Mouse (Mus musculus): ENCODE data around the gene Kcnip1. TPM values are rescaled to one million over a fixed set of nuclear protein-coding genes. Genes with fewer than 3 reads are reported as not detected.
A peak's percentile ranks its signal among the peaks of the same experiment; 100 is the strongest.

Kcnip1 gene
- polyA plus RNA-seq, 1 experiment: 0.12 TPM

GRCm38 (mm10) chr11:34008702-34009101 is 15.8 kb upstream of the Kcnip1 start:
- Histone ChIP-seq H3K27me3 (ENCODE audit: control insufficient read depth, insufficient read depth, low read length) (no peaks in the 10 kb centered on the region), H3K4me1 (replicated peaks; ENCODE audit: control insufficient read depth, insufficient read depth, low read length) (peaks cover 34% of the 10 kb centered on the region), H3K4me3 (ENCODE audit: control insufficient read depth, insufficient read depth, low read length) (peak overlapping the region; percentile 55), H3K27ac (ENCODE audit: control insufficient read depth, insufficient read depth, low read length) (peak overlapping the region; percentile 99), H3K36me3 (ENCODE audit: control insufficient read depth, insufficient read depth, low read length) (no peaks in the 10 kb centered on the region)
- no peak for TF ChIP-seq POLR2A (IDR thresholded peaks at IDR 0.05; ENCODE audit: control insufficient read depth, extremely low read depth, insufficient read depth, low read length, poor library complexity)
- TF ChIP-seq CTCF (IDR thresholded peaks at IDR 0.05; ENCODE audit: borderline replicate concordance, control insufficient read depth, extremely low read depth, insufficient read depth, low read length, poor library complexity): no peak
- DNase-seq: peak; percentile 85
- 6% methylated on average over 9 of the region's 9 CpGs for WGBS

- DNase-seq: peak; percentile 64
- Histone ChIP-seq H3K4me3 (ENCODE audit: control insufficient read depth, insufficient read depth, low read length) (peak overlapping the region; percentile 55), H3K27me3 (ENCODE audit: control insufficient read depth, insufficient read depth, low read length) (no peaks in the 10 kb centered on the region), H3K27ac (ENCODE audit: control insufficient read depth, insufficient read depth, low read length) (peak overlapping the region; percentile 99), H3K36me3 (ENCODE audit: control insufficient read depth, insufficient read depth, low read length) (no peaks in the 10 kb centered on the region), H3K4me1 (replicated peaks; ENCODE audit: control insufficient read depth, insufficient read depth, low read length) (peaks cover 34% of the 10 kb centered on the region)
- 6% methylated on average over 11 of the region's 11 CpGs for WGBS
- TF ChIP-seq POLR2A (IDR thresholded peaks at IDR 0.05; ENCODE audit: control insufficient read depth, extremely low read depth, insufficient read depth, low read length, poor library complexity) (peak; percentile 34; the same call in 1 of the 2 replicates), CTCF (IDR thresholded peaks at IDR 0.05; ENCODE audit: borderline replicate concordance, control insufficient read depth, extremely low read depth, insufficient read depth, low read length, poor library complexity) (peak; percentile 27; the same call in 1 of the 2 replicates)
Measured at GRCm38 (mm10) chr11:34008214-34008613, 15.3 kb upstream of the Kcnip1 start.

- no peaks in the 10 kb centered on the region for H3K36me3 ChIP-seq (ENCODE audit: control insufficient read depth, insufficient read depth, low read length)
- TF ChIP-seq POLR2A (IDR thresholded peaks at IDR 0.05; ENCODE audit: control insufficient read depth, extremely low read depth, insufficient read depth, low read length, poor library complexity) (no peak), CTCF (IDR thresholded peaks at IDR 0.05; ENCODE audit: borderline replicate concordance, control insufficient read depth, extremely low read depth, insufficient read depth, low read length, poor library complexity) (no peak)
- H3K4me1 ChIP-seq (replicated peaks; ENCODE audit: control insufficient read depth, insufficient read depth, low read length): peaks cover 34% of the 10 kb centered on the region
- no peak overlapping the region for H3K4me3 ChIP-seq (ENCODE audit: control insufficient read depth, insufficient read depth, low read length)
- no peak overlapping the region for H3K27ac ChIP-seq (ENCODE audit: control insufficient read depth, insufficient read depth, low read length)
- DNase-seq: no peak
- 91% methylated on average over 2 of the region's 2 CpGs for WGBS
- H3K27me3 ChIP-seq (ENCODE audit: control insufficient read depth, insufficient read depth, low read length): no peaks in the 10 kb centered on the region
Measured at GRCm38 (mm10) chr11:34007616-34008015, 14.7 kb upstream of the Kcnip1 start.

DNA sequence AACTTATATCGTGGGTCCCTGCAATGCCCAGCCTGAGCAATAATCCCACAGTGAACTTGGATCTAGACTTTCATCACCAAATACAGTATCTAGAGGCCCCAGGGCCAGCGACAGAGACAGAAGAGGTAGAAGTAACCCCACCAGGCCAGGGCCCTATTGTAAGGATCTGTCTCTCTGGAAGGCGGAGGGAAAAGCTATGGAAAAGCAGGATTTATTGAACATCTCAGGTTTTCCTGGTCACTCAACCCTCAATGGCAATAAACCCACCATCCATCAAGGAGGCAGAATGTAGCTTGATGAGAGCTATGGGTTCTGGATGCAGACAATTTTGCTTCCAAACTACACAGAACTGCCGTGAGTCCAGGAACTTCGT is 9.6 kb upstream of the Kcnip1 start:
- no peak overlapping the region for H3K4me3 ChIP-seq (ENCODE audit: control insufficient read depth, insufficient read depth, low read length)
- no peak for TF ChIP-seq POLR2A (IDR thresholded peaks at IDR 0.05; ENCODE audit: control insufficient read depth, extremely low read depth, insufficient read depth, low read length, poor library complexity)
- TF ChIP-seq CTCF (IDR thresholded peaks at IDR 0.05; ENCODE audit: borderline replicate concordance, control insufficient read depth, extremely low read depth, insufficient read depth, low read length, poor library complexity): no peak
- DNase-seq: no peak
- no peaks in the 10 kb centered on the region for H3K27me3 ChIP-seq (ENCODE audit: control insufficient read depth, insufficient read depth, low read length)
- H3K36me3 ChIP-seq (ENCODE audit: control insufficient read depth, insufficient read depth, low read length): no peaks in the 10 kb centered on the region
- WGBS: 77% methylated on average over 5 of the region's 5 CpGs
- peaks cover 25% of the 10 kb centered on the region for H3K4me1 ChIP-seq (replicated peaks; ENCODE audit: control insufficient read depth, insufficient read depth, low read length)
- no peak overlapping the region for H3K27ac ChIP-seq (ENCODE audit: control insufficient read depth, insufficient read depth, low read length)

DNA sequence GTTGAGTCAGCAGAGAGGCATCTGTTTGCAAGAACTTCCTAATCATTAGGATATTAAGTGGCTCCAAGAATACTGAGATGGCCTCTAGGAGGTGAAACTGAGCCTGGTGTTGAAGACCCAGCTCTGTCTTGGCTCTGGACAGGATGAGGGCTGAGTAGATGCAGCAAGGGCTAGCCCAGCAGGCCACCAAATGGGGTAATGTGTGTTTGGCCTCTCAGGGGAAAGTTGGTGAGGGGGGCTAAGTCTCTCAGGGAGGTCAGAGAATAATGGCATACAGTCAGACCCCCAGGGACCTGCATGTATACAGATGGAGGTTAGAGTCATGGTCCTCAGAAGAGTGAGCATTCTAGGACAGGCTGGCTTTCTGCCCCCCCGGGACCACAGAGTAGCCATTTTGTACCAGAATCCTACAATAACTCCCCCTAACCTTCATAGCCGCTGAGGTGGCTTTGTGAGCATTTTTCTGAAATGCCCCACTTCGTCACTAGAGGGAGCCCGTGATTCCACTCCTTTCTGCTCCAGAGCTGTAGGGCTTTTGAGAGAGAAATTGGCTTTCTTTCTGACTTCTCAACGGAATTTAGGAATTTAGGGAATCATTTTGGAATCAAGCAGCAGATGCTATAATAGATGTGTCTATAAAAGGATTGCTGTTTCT is 9.1 kb upstream of the Kcnip1 start:
- Histone ChIP-seq H3K27ac (ENCODE audit: control insufficient read depth, insufficient read depth, low read length) (no peak overlapping the region), H3K27me3 (ENCODE audit: control insufficient read depth, insufficient read depth, low read length) (no peaks in the 10 kb centered on the region), H3K4me3 (ENCODE audit: control insufficient read depth, insufficient read depth, low read length) (no peak overlapping the region), H3K36me3 (ENCODE audit: control insufficient read depth, insufficient read depth, low read length) (no peaks in the 10 kb centered on the region), H3K4me1 (replicated peaks; ENCODE audit: control insufficient read depth, insufficient read depth, low read length) (peaks cover 25% of the 10 kb centered on the region)
- WGBS: 2% methylated on average over 5 of the region's 5 CpGs
- peak; percentile 75 for DNase-seq
- TF ChIP-seq CTCF (IDR thresholded peaks at IDR 0.05; ENCODE audit: borderline replicate concordance, control insufficient read depth, extremely low read depth, insufficient read depth, low read length, poor library complexity) (no peak), POLR2A (IDR thresholded peaks at IDR 0.05; ENCODE audit: control insufficient read depth, extremely low read depth, insufficient read depth, low read length, poor library complexity) (no peak)

GRCm38 (mm10) chr11:34000416-34000815 is 7.5 kb upstream of the Kcnip1 start:
- H3K27ac ChIP-seq (ENCODE audit: control insufficient read depth, insufficient read depth, low read length): no peak overlapping the region
- no peaks in the 10 kb centered on the region for H3K27me3 ChIP-seq (ENCODE audit: control insufficient read depth, insufficient read depth, low read length)
- DNase-seq: no peak
- TF ChIP-seq POLR2A (IDR thresholded peaks at IDR 0.05; ENCODE audit: control insufficient read depth, extremely low read depth, insufficient read depth, low read length, poor library complexity) (no peak), CTCF (IDR thresholded peaks at IDR 0.05; ENCODE audit: borderline replicate concordance, control insufficient read depth, extremely low read depth, insufficient read depth, low read length, poor library complexity) (no peak)
- no peaks in the 10 kb centered on the region for H3K36me3 ChIP-seq (ENCODE audit: control insufficient read depth, insufficient read depth, low read length)
- H3K4me1 ChIP-seq (replicated peaks; ENCODE audit: control insufficient read depth, insufficient read depth, low read length): peaks cover 24% of the 10 kb centered on the region
- 33% methylated on average over 3 of the region's 3 CpGs for WGBS
- no peak overlapping the region for H3K4me3 ChIP-seq (ENCODE audit: control insufficient read depth, insufficient read depth, low read length)
